8 mouse cellular contexts compared by ENCODE assay signal in genomic region chr7:73584009-73584995, GRCm38 (mm10). TPM values are rescaled to one million over a fixed set of nuclear protein-coding genes. Genes with fewer than 3 reads are reported as not detected.
DNase-seq lines count a peak whose midpoint lies in the region; ATAC-seq and TF ChIP-seq lines count a peak whose summit lies in the region.

No protein-coding gene starts in this region.

- no peak overlapping the region for H3K4me3 ChIP-seq in forebrain, embryonic 11.5 days (ENCODE audit: low read depth, low read length)
- no peak overlapping the region for H3K4me3 ChIP-seq in hindbrain, embryonic 16.5 days (ENCODE audit: low read length)
- no peak overlapping the region for H3K4me3 ChIP-seq in liver, embryonic 12.5 days
- no peak overlapping the region for H3K4me3 ChIP-seq in midbrain, postnatal 0 days (ENCODE audit: low read depth, low read length)

- WGBS in forebrain, embryonic 11.5 days, result 46% methylated on average over 13 of the region's 13 CpGs
- 29% methylated on average over 13 of the region's 13 CpGs for WGBS in hindbrain, embryonic 16.5 days
- 39% methylated on average over 13 of the region's 13 CpGs for WGBS in liver, embryonic 12.5 days (ENCODE audit: insufficient replicate concordance)
- WGBS in midbrain, postnatal 0 days, result 25% methylated on average over 13 of the region's 13 CpGs

- ATAC-seq in forebrain, embryonic 11.5 days (replicated peaks; ENCODE audit: low FRiP score), result peak; percentile 49; the same call in 1 of the 2 replicates
- ATAC-seq in hindbrain, embryonic 16.5 days, result peak; percentile 74
- no peak for ATAC-seq in liver, embryonic 12.5 days
- peak; percentile 10; the same call in 1 of the 2 replicates for ATAC-seq in midbrain, postnatal 0 days (ENCODE audit: low FRiP score)

- no peak for TF ChIP-seq CTCF in midbrain, postnatal 0 days (IDR thresholded peaks at IDR 0.05)

- H3K9ac ChIP-seq in forebrain, embryonic 11.5 days (ENCODE audit: low read length), result no peak overlapping the region
- 0 out of 2 replicates have a peak overlapping the region, but pooled peaks have one; percentile 28 for H3K9ac ChIP-seq in hindbrain, embryonic 16.5 days (ENCODE audit: low read depth, low read length)
- 0 out of 2 replicates have a peak overlapping the region, but pooled peaks have one; percentile 12 for H3K9ac ChIP-seq in liver, embryonic 12.5 days
- no peak overlapping the region for H3K9ac ChIP-seq in midbrain, postnatal 0 days (replicated peaks; ENCODE audit: low read length, poor library complexity, severe bottlenecking)

- no peaks in the 10 kb centered on the region for H3K27me3 ChIP-seq in forebrain, embryonic 11.5 days (ENCODE audit: control insufficient read depth, insufficient read depth, low read length)
- H3K27me3 ChIP-seq in hindbrain, embryonic 16.5 days (replicated peaks; ENCODE audit: control insufficient read depth, insufficient read depth, low read length), result no peaks in the 10 kb centered on the region
- H3K27me3 ChIP-seq in liver, embryonic 12.5 days (replicated peaks), result no peaks in the 10 kb centered on the region
- no peaks in the 10 kb centered on the region for H3K27me3 ChIP-seq in midbrain, postnatal 0 days (ENCODE audit: insufficient read depth, low read length)

- no peak overlapping the region for H3K4me2 ChIP-seq in forebrain, embryonic 11.5 days (ENCODE audit: low read depth, low read length, severe bottlenecking)
- H3K4me2 ChIP-seq in hindbrain, embryonic 16.5 days (ENCODE audit: low read length), result peak overlapping the region; percentile 35
- H3K4me2 ChIP-seq in liver, embryonic 12.5 days, result no peak overlapping the region
- H3K4me2 ChIP-seq in midbrain, postnatal 0 days (ENCODE audit: low read depth, low read length, poor library complexity, severe bottlenecking), result no peak overlapping the region

- H3K9me3 ChIP-seq in forebrain, embryonic 11.5 days (ENCODE audit: control insufficient read depth, low read length), result no peaks in the 10 kb centered on the region
- H3K9me3 ChIP-seq in hindbrain, embryonic 16.5 days (ENCODE audit: control insufficient read depth, low read length), result no peaks in the 10 kb centered on the region
- H3K9me3 ChIP-seq in liver, embryonic 12.5 days (replicated peaks), result no peaks in the 10 kb centered on the region
- H3K9me3 ChIP-seq in midbrain, postnatal 0 days (ENCODE audit: low read length), result no peaks in the 10 kb centered on the region

- H3K4me1 ChIP-seq in forebrain, embryonic 11.5 days (replicated peaks; ENCODE audit: control insufficient read depth, insufficient read depth, low read length), result peaks cover 2% of the 10 kb centered on the region; the same call in 1 of the 2 replicates
- H3K4me1 ChIP-seq in hindbrain, embryonic 16.5 days (ENCODE audit: control insufficient read depth, insufficient read depth, low read depth, low read length), result peaks cover 9% of the 10 kb centered on the region
- peaks cover 51% of the 10 kb centered on the region for H3K4me1 ChIP-seq in liver, embryonic 12.5 days
- H3K4me1 ChIP-seq in midbrain, postnatal 0 days (ENCODE audit: insufficient read depth, low read length), result peaks cover 5% of the 10 kb centered on the region; the same call in 1 of the 2 replicates

- no peaks in the 10 kb centered on the region for H3K36me3 ChIP-seq in forebrain, embryonic 11.5 days (ENCODE audit: control insufficient read depth, insufficient read depth, low read length)
- no peaks in the 10 kb centered on the region for H3K36me3 ChIP-seq in hindbrain, embryonic 16.5 days (ENCODE audit: control insufficient read depth, insufficient read depth, low read length)
- no peaks in the 10 kb centered on the region for H3K36me3 ChIP-seq in liver, embryonic 12.5 days
- H3K36me3 ChIP-seq in midbrain, postnatal 0 days (ENCODE audit: insufficient read depth, low read length), result no peaks in the 10 kb centered on the region

- H3K27ac ChIP-seq in forebrain, embryonic 11.5 days (ENCODE audit: low read depth, low read length), result peak overlapping the region; percentile 3; the same call in 1 of the 2 replicates
- H3K27ac ChIP-seq in hindbrain, embryonic 16.5 days (ENCODE audit: low read depth, low read length), result peak overlapping the region; percentile 71
- H3K27ac ChIP-seq in liver, embryonic 12.5 days, result peak overlapping the region; percentile 67
- peak overlapping the region; percentile 73 for H3K27ac ChIP-seq in midbrain, postnatal 0 days (ENCODE audit: low read depth, low read length)

- peak; percentile 65 for DNase-seq in kidney, adult 18-20 months
- DNase-seq in kidney, adult 11 months, result no peak
- DNase-seq in MN1 (ENCODE audit: low spot score), result peak; percentile 57
- peak; percentile 57 for DNase-seq in forebrain, embryonic 11.5 days (ENCODE audit: low spot score)
- DNase-seq in midbrain, postnatal 0 days (ENCODE audit: low spot score), result peak; percentile 62
- peak; percentile 59 for DNase-seq in thymus, postnatal 14 days

RNA-seq across cellular contexts. Expression of gene Chd2, which starts 42.7 kb away (rescaled TPM):
- polyA plus RNA-seq in forebrain, embryonic 11.5 days (2014; fragmentation: Nextera tagmentation; extraction: Ambion mirVana), result 61.0 and 66.1 TPM in 2 replicates
- polyA plus RNA-seq in hindbrain, embryonic 16.5 days (2015; fragmentation: Nextera tagmentation; extraction: Ambion mirVana), result 34.0 and 35.3 TPM in 2 replicates
- 26.2 and 28.9 TPM in 2 replicates for polyA plus RNA-seq in liver, embryonic 12.5 days (2016; fragmentation: Nextera tagmentation; extraction: Ambion mirVana)
- 34.0 and 34.4 TPM in 2 replicates for total RNA-seq in midbrain, postnatal 0 days (2014; rRNA removed)
- polyA plus RNA-seq in midbrain, postnatal 0 days (2015; fragmentation: Nextera tagmentation; extraction: Ambion mirVana), result 33.2 and 43.8 TPM in 2 replicates

Comparison
In these comparisons a context has a peak if more than half of its experiments do, and no peak if none do; other contexts are left out.
1. H3K27ac ChIP-seq: peak in every context shown above with its lines; median percentile 73 in midbrain, postnatal 0 days; 71 in hindbrain, embryonic 16.5 days; 67 in liver, embryonic 12.5 days; 3 in forebrain, embryonic 11.5 days.
2. H3K9ac ChIP-seq: peak in hindbrain, embryonic 16.5 days (single experiment) and liver, embryonic 12.5 days (single experiment); none in forebrain, embryonic 11.5 days (single experiment) and midbrain, postnatal 0 days (single experiment).